Mouse (Mus musculus) liver, embryonic 13.5 days (tissue): ENCODE measurements around the gene Kcnk2. TPM values are rescaled to one million over a fixed set of nuclear protein-coding genes. Genes with fewer than 3 reads are reported as not detected.

Experiments used
- ATAC-seq: fragments of 200-750 bp; cut with Nextera tagmentation; 2 replicates; pipeline ENCODE4 v1.8.0; 2017; ENCODE audit warnings: low read depth, mild to moderate bottlenecking, moderate number of reproducible peaks, moderate library complexity
- DNase-seq: peaks from one replicate; pipeline ENCODE4 v3.0.0; 2022
- H3K27ac ChIP-seq: fragments of 300-500 bp; sonication (generic); 2 replicates; pipeline ENCODE4 v1.5.1; 2015; ENCODE audit warnings: moderate library complexity, mild to moderate bottlenecking, inconsistent platforms
- H3K27me3 ChIP-seq: fragments of 300-500 bp; sonication (generic); 2 replicates; pipeline ENCODE4 v1.6.1; 2015; ENCODE audit warnings: mild to moderate bottlenecking, inconsistent platforms
- H3K36me3 ChIP-seq: fragments of 300-500 bp; sonication (generic); 2 replicates; pipeline ENCODE4 v1.6.1; 2015; ENCODE audit warnings: mild to moderate bottlenecking, inconsistent platforms
- H3K4me1 ChIP-seq: fragments of 300-500 bp; sonication (generic); replicated peaks from 2 replicates; pipeline ENCODE4 v1.6.1; 2015; ENCODE audit warnings: inconsistent platforms
- H3K4me2 ChIP-seq: fragments of 300-500 bp; sonication (generic); 2 replicates; pipeline ENCODE4 v1.6.1; 2015; ENCODE audit warnings: inconsistent platforms, mild to moderate bottlenecking, moderate library complexity
- H3K4me3 ChIP-seq: fragments of 300-500 bp; sonication (generic); replicated peaks from 2 replicates; pipeline ENCODE4 v1.5.1; 2015; ENCODE audit warnings: mild to moderate bottlenecking, inconsistent platforms
- H3K9ac ChIP-seq: fragments of 300-500 bp; sonication (generic); 2 replicates; pipeline ENCODE4 v1.6.1; 2015; ENCODE audit warnings: mild to moderate bottlenecking, inconsistent platforms
- H3K9me3 ChIP-seq: fragments of 300-500 bp; sonication (generic); replicated peaks from 2 replicates; pipeline ENCODE4 v1.6.1; 2016; ENCODE audit warnings: inconsistent platforms
- WGBS: fragments of 180-500 bp; shearing (Covaris S2); methylation state at CpG from one replicate; pipeline ENCODE4 v1.1.7; 2015; ENCODE audit not compliant: insufficient replicate concordance; 5-methylcytosine and 5-hydroxymethylcytosine counted together
- polyA plus RNA-seq: library from polyadenylated mRNA; unstranded; fragments of >200 nt; fragmentation: Nextera tagmentation; extraction: Ambion mirVana; gene quantifications from 2 replicates; pipeline ENCODE4 v1.2.1, GENCODE M21; 2015

Gene Kcnk2
- polyA plus RNA-seq = 0.07 TPM in 2 replicates

DNA sequence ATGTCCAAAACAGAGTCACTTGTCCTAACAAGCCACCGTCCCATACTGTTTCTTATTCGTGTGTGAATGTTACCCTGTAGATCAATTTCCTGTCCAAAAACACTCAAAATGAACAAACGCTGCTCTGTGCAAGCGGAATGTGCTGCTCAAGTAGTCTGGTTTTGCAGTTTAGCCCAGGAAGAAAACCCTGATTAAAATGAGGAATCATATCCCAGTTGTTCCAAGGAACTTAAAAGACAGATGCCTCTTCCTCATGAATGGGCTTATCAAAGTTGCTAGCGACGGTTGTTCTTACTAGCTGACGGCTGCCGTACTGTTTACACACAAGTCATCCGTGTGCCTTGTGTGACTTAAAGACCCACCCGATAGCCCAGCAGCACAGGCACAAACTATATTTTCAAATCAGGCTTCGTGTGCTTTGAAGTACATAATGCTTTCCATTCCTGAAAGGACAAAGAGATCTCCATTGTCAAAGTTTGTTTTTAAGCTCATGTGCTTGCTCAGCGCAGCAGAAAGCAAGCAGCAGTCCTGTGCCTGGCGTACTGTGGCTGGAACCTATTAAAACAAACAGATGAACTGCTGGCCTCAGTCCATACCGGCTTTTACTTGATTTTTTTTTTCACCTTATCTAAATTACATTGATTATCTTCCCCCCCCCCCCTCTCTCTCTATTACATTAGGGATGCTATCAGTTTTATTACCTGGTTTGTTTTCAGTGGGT lies at the start of gene Kcnk2:
Gene Kcnk2, minus strand, starts transcription at position 51 of the 721 bp plus-strand sequence.
- DNase-seq (no peak), ATAC-seq (no peak)
- Histone ChIP-seq H3K36me3 (no peaks in the 10 kb centered on the region), H3K4me2 (no peak within 1 kb of the TSS), H3K9me3 (no peaks in the 10 kb centered on the region), H3K27ac (no peak within 1 kb of the TSS), H3K4me1 (no peaks in the 10 kb centered on the region), H3K4me3 (no peak within 1 kb of the TSS), H3K27me3 (no peaks in the 10 kb centered on the region), H3K9ac (no peak within 1 kb of the TSS)
- 51% methylated on average over 14 of the region's 14 CpGs for WGBS

DNA sequence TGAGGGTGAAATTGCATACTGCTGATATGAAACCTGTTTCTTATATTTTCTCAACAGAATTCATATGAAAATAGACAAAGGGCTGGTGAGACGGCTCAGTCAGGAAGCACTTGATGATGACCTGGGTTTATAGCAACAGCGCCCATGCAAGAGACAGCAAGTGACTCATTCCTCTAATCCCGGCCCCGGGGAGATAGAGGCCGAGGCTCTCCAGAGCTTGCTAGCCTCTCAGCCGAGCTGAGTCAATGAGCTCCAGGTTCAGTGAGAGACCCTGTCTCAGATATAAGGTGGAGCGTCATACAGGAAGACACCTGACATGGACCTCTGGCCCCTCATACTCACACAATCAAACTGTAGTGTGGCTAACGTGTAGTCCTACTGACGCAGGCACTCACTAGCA lies 38.7 kb upstream of the Kcnk2 start:
- whole genome bisulfite sequencing = 68% methylated on average over 9 of the region's 9 CpGs
- Histone ChIP-seq H3K36me3 (no peaks in the 10 kb centered on the region), H3K4me2 (no peak overlapping the region), H3K27ac (no peak overlapping the region), H3K4me1 (no peaks in the 10 kb centered on the region), H3K4me3 (no peak overlapping the region), H3K27me3 (no peaks in the 10 kb centered on the region), H3K9me3 (no peaks in the 10 kb centered on the region), H3K9ac (no peak overlapping the region)
- no peak for ATAC-seq
- no peak for DNase-seq

DNA sequence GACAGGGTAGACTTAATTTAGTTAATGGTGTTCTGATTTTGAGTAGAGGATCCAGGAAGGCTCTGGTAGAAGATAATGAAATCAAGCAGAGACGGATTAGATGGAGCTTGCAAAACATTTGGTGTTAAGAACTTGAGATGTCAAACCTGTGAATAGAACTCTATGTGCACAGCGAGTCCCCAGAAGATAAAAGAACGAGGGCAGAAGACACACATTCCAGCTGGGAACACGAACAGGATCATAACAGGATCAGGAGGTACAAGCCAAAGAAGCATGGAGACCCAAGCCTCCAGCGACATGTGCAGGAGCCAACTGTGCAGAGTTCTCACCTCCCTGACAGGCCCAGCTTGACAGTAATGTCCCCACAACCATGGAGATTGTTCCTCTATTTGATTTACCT lies 35.1 kb upstream of the Kcnk2 start:
- ATAC-seq (no peak), DNase-seq (no peak)
- 50% methylated on average over 5 of the region's 5 CpGs for WGBS
- Histone ChIP-seq H3K9ac (no peak overlapping the region), H3K27me3 (no peaks in the 10 kb centered on the region), H3K36me3 (no peaks in the 10 kb centered on the region), H3K4me3 (no peak overlapping the region), H3K4me2 (no peak overlapping the region), H3K27ac (no peak overlapping the region), H3K4me1 (no peaks in the 10 kb centered on the region), H3K9me3 (no peaks in the 10 kb centered on the region)

GRCm38 (mm10) chr1:189435452-189435851 lies 33.4 kb upstream of the Kcnk2 start:
- DNase-seq (no peak), ATAC-seq (no peak)
- WGBS = 70% methylated on average over 10 of the region's 10 CpGs
- no peak overlapping the region for H3K4me2 ChIP-seq
- no peaks in the 10 kb centered on the region for H3K9me3 ChIP-seq
- no peak overlapping the region for H3K9ac ChIP-seq
- no peaks in the 10 kb centered on the region for H3K27me3 ChIP-seq
- H3K27ac ChIP-seq = no peak overlapping the region
- H3K4me1 ChIP-seq = no peaks in the 10 kb centered on the region
- H3K4me3 ChIP-seq = no peak overlapping the region
- no peaks in the 10 kb centered on the region for H3K36me3 ChIP-seq

DNA sequence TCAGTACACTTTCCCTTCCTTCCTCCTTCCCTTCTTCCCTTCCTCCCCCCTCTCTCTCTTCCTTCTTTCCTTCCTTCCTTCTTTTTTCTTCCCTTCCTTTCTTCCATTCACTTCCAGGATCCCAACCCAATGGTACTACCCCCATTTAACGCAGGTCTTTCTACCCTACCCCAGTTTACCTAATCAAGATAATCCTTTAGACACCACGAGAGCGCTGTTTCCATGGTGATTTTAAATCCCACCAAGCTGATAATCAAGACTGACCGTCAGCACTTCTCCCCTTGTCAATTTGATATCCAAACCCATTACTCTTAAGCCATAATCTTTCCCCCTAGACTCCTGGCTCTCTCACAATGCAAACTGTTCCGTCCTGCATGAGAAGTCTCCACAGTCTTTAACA lies 29.4 kb upstream of the Kcnk2 start:
- Histone ChIP-seq H3K36me3 (no peaks in the 10 kb centered on the region), H3K27me3 (no peaks in the 10 kb centered on the region), H3K9ac (no peak overlapping the region), H3K4me1 (no peaks in the 10 kb centered on the region), H3K27ac (no peak overlapping the region), H3K4me3 (no peak overlapping the region), H3K9me3 (no peaks in the 10 kb centered on the region), H3K4me2 (no peak overlapping the region)
- DNase-seq (no peak), ATAC-seq (no peak)
- 45% methylated on average over 5 of the region's 5 CpGs for WGBS

DNA sequence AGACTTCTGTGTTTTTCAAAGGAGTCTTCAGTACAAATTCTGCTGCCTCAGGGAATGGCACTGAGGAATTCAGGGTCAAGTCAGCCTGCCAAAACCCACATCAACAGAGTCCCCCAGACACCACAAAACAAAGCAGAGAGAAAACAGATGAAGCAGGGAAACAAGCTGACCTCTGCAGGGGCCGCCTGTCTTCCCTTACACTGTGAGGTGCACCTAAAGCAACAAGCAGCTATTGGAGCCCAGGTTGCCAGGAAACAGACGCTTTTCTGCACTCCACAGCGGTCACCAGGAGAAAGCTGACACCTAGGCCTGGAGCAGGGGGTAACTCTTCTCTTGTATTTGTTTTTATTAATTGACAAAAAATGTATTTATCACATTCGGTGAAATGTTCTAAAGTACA lies 28.5 kb upstream of the Kcnk2 start:
- no peaks in the 10 kb centered on the region for H3K27me3 ChIP-seq
- ATAC-seq (no peak), DNase-seq (no peak)
- H3K9ac ChIP-seq = no peak overlapping the region
- H3K9me3 ChIP-seq = no peaks in the 10 kb centered on the region
- H3K4me3 ChIP-seq = no peak overlapping the region
- no peaks in the 10 kb centered on the region for H3K4me1 ChIP-seq
- H3K4me2 ChIP-seq = no peak overlapping the region
- no peak overlapping the region for H3K27ac ChIP-seq
- H3K36me3 ChIP-seq = no peaks in the 10 kb centered on the region
- 40% methylated on average over 4 of the region's 4 CpGs for WGBS

GRCm38 (mm10) chr1:189429566-189429965 lies 27.5 kb upstream of the Kcnk2 start:
- H3K27ac ChIP-seq = no peak overlapping the region
- DNase-seq (no peak), ATAC-seq (no peak)
- no peaks in the 10 kb centered on the region for H3K27me3 ChIP-seq
- H3K36me3 ChIP-seq = no peaks in the 10 kb centered on the region
- no peak overlapping the region for H3K4me3 ChIP-seq
- H3K4me1 ChIP-seq = no peaks in the 10 kb centered on the region
- 65% methylated on average over 10 of the region's 10 CpGs for WGBS
- no peak overlapping the region for H3K9ac ChIP-seq
- no peaks in the 10 kb centered on the region for H3K9me3 ChIP-seq
- H3K4me2 ChIP-seq = no peak overlapping the region

DNA sequence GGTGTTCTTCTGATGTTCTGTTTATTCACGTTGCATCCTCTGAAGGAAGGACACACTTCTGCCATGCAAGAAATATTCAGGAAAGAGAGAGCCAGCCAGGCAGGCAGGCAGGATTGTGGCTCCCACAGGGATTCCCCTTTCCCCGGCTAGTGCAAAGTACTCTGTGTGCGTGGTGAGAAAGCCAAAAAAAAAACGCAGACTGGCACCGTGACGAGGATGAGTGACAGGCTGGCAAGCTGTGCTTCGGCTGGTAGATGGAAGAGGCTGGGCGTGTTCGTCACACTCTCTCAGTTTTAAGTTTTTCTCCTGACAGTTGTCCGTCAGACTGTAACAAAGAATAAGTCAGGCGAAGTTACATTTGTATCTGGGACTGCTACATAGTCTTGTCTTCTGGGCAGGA lies 24.2 kb upstream of the Kcnk2 start:
- WGBS = 76% methylated on average over 11 of the region's 11 CpGs
- H3K36me3 ChIP-seq = no peaks in the 10 kb centered on the region

GRCm38 (mm10) chr1:189419914-189420313 lies 17.8 kb upstream of the Kcnk2 start:
- Histone ChIP-seq H3K9me3 (0 out of 2 replicates have a peak, but pooled peaks cover 3% of the 10 kb centered on the region), H3K4me1 (no peaks in the 10 kb centered on the region), H3K4me2 (no peak overlapping the region), H3K27me3 (no peaks in the 10 kb centered on the region), H3K27ac (no peak overlapping the region), H3K9ac (no peak overlapping the region), H3K4me3 (no peak overlapping the region), H3K36me3 (no peaks in the 10 kb centered on the region)
- no peak for DNase-seq
- WGBS = 38% methylated on average over 1 of the region's 1 CpGs
- ATAC-seq = no peak

More for the DNA sequence above, 24.2 kb upstream of the Kcnk2 start:
- Histone ChIP-seq H3K27me3 (no peaks in the 10 kb centered on the region), H3K9ac (no peak overlapping the region), H3K9me3 (no peaks in the 10 kb centered on the region), H3K4me2 (no peak overlapping the region), H3K4me3 (no peak overlapping the region), H3K4me1 (no peaks in the 10 kb centered on the region), H3K27ac (no peak overlapping the region)
- DNase-seq (no peak), ATAC-seq (no peak)

GRCm38 (mm10) chr1:189409906-189410305 lies 7.8 kb upstream of the Kcnk2 start:
- Histone ChIP-seq H3K36me3 (no peaks in the 10 kb centered on the region), H3K9me3 (no peaks in the 10 kb centered on the region), H3K4me3 (no peak overlapping the region), H3K4me1 (no peaks in the 10 kb centered on the region), H3K27ac (no peak overlapping the region), H3K4me2 (no peak overlapping the region), H3K9ac (no peak overlapping the region), H3K27me3 (no peaks in the 10 kb centered on the region)
- DNase-seq (no peak), ATAC-seq (no peak)
- WGBS = 69% methylated on average over 6 of the region's 6 CpGs

DNA sequence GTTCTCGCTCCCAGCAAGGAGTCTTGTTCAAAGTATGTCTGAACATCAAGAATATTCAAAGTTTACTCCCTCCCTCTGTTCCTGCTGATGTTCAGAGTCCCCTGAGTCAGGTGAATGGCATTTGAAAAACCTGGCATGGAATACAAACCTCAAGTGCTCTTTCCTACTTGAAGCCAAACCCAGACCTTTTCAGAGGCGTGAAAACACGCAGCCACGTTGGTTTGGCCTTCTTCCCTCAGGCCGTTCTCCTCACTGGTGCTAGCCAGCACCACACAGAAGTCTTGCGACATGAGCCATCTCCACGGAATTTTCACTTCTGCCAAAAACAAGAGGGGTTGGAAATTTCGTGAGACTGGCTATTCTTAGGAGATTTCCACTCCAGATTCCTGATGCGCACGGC lies 3.1 kb upstream of the Kcnk2 start:
- 61% methylated on average over 10 of the region's 10 CpGs for WGBS
- DNase-seq (no peak), ATAC-seq (no peak)
- Histone ChIP-seq H3K4me3 (no peak overlapping the region), H3K9me3 (no peaks in the 10 kb centered on the region), H3K27me3 (no peaks in the 10 kb centered on the region), H3K27ac (no peak overlapping the region), H3K4me1 (no peaks in the 10 kb centered on the region), H3K4me2 (no peak overlapping the region), H3K36me3 (no peaks in the 10 kb centered on the region), H3K9ac (no peak overlapping the region)

DNA sequence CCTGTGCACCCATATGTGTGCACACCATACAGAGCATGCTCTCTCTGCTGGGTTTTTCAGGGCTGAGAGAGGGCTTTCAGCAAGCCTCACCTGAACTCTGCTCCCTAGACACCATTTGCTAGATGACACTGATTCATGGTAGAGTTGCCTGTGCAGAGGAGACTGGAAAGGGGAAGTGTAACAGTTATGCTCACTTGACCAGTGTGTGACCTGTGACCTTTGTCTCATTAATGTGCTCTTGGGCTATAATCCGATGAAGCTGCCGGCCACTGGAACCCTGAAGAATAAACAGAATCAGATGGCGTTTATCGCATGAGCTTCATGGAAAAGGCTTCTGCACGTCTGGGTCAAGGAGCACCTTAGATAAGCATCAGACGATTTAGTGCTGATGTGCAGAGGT lies 1.5 kb upstream of the Kcnk2 start:
- Histone ChIP-seq H3K4me3 (no peak overlapping the region), H3K4me1 (no peaks in the 10 kb centered on the region), H3K9ac (no peak overlapping the region), H3K27ac (no peak overlapping the region), H3K4me2 (no peak overlapping the region), H3K27me3 (no peaks in the 10 kb centered on the region), H3K36me3 (no peaks in the 10 kb centered on the region), H3K9me3 (no peaks in the 10 kb centered on the region)
- DNase-seq = no peak
- no peak for ATAC-seq
- 67% methylated on average over 6 of the region's 6 CpGs for WGBS
